Mouse (Mus musculus) neutrophil, adult 5-6 weeks (primary cell): ENCODE measurements at regions not wholly inside any gene's neighbourhood (a gene's known extent, or its start where the extent isn't known, plus 50 kb on each side); places are given as distances from the start of the nearest gene placed in this dataset.

Source experiments
- ATAC-seq: fragments of 151-379, 151-347 bp; 2 replicates; pipeline ENCODE4 v1.8.0; 2017; ENCODE audit warnings: mild to moderate bottlenecking, moderate TSS enrichment; ENCODE audit not compliant: insufficient number of reproducible peaks, poor library complexity, low FRiP score, severe bottlenecking; ENCODE audit errors: extremely low read depth

- no peak for ATAC-seq
Observed at GRCm38 (mm10) chr13:106738011-106738410, 198.7 kb downstream of the Ipo11 start.

DNA sequence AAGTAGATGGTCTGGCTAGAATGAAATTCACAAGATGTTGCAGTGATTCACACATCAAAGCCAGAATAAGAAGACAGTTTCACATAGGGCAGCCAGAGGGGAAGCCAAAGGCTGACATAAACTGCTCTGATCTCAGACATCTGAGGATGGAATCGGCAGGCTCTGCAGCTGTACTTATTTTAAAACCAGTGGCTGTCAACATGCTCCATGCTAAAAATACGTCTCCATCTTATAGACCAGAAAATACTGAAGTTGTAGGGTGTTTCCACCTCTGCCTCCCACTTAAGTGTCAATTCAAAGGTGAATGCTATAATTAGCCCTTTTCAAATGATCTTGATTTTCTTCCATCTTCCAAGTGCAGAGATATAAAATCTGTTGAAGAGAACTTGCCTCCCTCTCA is 202.4 kb downstream of the Ipo11 start:
- ATAC-seq: no peak

- no peak for ATAC-seq
Observed at GRCm38 (mm10) chr13:106732906-106733305, 203.9 kb downstream of the Ipo11 start.

GRCm38 (mm10) chr13:106723315-106723714 is 213.4 kb downstream of the Ipo11 start:
- ATAC-seq: no peak

DNA sequence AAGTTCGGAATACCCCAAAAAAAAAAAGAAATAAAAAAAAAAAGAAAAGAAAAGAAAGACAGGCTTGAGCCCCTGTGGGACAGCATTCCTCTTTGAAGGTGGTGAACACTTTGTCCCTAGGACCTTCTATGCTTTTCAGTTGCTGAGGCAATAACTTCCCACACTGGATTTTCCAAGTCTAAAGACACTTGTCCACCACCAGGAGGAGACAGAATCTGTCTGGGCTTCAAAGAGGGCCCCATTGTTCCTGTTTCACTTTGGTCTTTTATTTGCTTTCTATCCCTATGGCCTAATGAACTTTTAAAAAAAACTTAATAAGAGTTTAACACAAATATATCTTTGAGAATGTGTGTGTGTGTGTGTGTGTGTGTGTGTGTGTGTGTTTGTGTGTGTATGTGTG is 215.6 kb downstream of the Ipo11 start:
- no peak for ATAC-seq

GRCm38 (mm10) chr13:106715771-106716170 is 221.0 kb downstream of the Ipo11 start:
- ATAC-seq: no peak

DNA sequence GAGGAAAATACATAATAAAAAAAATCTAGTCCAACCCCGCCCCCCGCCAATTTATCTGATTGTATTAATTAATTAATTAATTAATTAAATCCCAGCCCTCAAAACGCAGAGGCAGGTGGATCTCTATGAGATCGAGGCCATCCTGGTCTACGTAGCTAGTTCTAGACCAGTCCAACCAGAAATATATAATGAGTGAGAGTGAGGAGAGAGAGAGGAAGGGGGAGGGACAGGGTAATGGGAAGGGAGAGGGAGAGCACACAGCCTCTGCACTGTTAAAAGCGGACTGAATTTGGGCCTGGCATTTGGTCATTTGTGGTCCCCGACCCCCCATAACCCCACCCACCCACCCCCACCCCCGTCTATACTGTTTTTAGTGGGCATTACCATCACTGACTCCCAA is 221.5 kb downstream of the Ipo11 start:
- no peak for ATAC-seq

- no peak for ATAC-seq
Observed at GRCm38 (mm10) chr13:106710580-106710979, 226.2 kb downstream of the Ipo11 start.

GRCm38 (mm10) chr13:106700376-106700775 is 236.4 kb downstream of the Ipo11 start:
- ATAC-seq: no peak

DNA sequence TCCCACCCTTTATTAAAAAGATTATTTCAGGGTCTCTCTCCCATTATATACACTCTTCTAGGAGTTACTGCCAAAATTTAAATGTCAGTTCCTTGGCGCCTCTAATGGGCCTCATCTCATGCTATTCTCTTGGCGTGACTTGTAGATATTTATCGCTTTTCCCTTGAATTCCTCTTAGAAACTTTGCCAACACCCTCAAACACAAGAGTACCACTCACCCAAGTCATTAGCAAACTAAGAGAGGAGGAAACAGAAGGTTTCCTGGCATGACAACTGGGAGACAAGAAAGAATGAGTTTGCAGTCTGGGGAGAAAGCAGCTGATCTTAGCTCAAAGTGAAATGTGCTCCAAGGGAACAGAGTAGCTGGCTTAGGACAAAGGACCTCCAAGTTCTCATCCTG is 236.8 kb downstream of the Ipo11 start:
- ATAC-seq: no peak

DNA sequence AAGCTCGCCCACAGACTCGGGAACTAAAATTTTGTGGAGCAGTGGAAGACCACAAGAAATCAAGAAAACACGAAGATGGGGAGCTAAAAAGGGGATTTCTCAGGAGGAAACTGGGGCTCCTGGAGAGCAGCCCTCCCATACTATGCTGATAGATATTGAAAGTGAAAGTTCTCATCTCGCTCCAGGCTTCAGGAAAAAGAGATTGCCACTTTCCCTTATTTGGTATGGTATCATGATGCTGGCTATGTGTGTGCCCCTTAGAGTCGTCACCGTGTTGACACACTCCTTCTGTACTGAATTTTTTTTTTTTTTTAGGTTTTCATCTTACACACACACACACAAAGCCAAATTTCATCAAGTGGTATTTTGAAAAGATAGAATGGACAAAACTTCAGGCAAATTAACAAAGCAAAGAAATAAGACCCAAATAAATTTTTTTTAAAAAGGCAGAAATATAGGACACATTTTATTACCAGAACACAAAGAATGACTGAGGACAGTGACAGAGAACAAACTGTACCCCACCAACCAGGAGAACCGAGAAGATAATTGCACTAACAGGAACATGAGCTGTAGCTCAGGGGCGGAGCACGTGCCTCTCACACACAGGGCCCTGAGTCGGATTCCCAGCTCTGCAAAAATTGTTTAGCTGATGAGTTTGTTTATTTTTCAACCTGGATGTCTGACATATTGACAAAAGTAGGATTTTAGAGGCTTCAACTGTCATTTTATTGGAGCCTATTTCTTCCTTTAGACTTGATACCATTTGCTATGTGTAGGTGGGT is 244.8 kb downstream of the Ipo11 start:
- ATAC-seq: no peak

DNA sequence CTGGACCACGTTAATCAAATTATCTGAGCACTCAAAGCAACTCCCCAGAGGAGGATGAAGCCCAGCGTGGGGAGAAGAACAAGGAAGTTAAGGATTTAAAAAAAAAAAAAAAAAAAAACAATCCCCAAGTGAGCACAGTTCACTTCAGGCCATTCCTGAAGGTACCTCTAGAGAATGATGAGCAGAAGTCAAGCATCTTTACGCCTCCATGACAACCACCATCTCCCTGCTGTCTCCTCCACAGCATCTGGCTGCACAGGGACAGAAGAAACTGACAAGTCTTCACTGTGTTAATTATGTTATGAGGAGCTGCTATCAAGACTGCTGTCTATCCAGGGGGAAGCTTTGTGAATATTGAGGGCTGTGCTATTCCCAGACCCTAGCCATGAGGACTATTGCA is 246.6 kb downstream of the Ipo11 start:
- no peak for ATAC-seq

- no peak for ATAC-seq
Observed at GRCm38 (mm10) chr13:106689618-106690017, 247.1 kb downstream of the Ipo11 start.

DNA sequence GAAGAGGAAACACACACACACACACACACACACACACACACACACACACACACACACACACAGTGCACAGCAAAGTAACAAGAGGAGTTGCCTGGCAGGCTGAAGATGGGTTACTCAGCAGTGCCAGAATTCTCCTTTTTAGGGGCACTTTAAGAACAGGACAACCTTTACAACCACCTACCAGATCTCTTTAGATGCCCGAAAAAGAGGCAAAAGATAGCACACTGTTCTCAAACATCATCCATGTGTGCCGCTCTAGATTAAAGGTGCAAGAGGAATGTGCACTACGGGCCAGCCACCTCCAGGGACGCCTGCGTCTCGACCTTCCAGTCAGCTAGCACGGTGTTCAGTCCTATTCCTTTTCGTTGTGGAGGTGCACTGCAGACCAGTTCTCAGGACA is 247.7 kb downstream of the Ipo11 start:
- no peak for ATAC-seq

- ATAC-seq: no peak
Observed at GRCm38 (mm10) chr13:106669665-106670064, 267.1 kb downstream of the Ipo11 start.

- ATAC-seq: no peak
Observed at GRCm38 (mm10) chr13:106662195-106662594, 274.6 kb downstream of the Ipo11 start.

- no peak for ATAC-seq
Observed at GRCm38 (mm10) chr13:106649363-106649762, 287.4 kb downstream of the Ipo11 start.

- no peak for ATAC-seq
Observed at GRCm38 (mm10) chr13:106643302-106643975, 293.3 kb downstream of the Ipo11 start.

- ATAC-seq: peak; percentile 26; the same call in 1 of the 2 replicates
Observed at GRCm38 (mm10) chr13:106638706-106639385, 297.9 kb downstream of the Ipo11 start.

- no peak for ATAC-seq
Observed at GRCm38 (mm10) chr13:106591729-106592128, 345.0 kb downstream of the Ipo11 start.
